Mouse (Mus musculus) olfactory bulb, adult 2 months (tissue): ENCODE measurements around the gene Acbd4. TPM values are rescaled to one million over a fixed set of nuclear protein-coding genes. Genes with fewer than 3 reads are reported as not detected.

Experiments used
- H3K27ac ChIP-seq: fragments of 200-500 bp; 2 replicates; pipeline ENCODE4 v1.5.1; 2012; ENCODE audit warnings: low read depth, low read length; ENCODE audit not compliant: insufficient read depth
- H3K4me1 ChIP-seq: fragments of 200-500 bp; 2 replicates; pipeline ENCODE4 v1.6.1; 2012; ENCODE audit warnings: low read length; ENCODE audit not compliant: control insufficient read depth, insufficient read depth
- H3K4me3 ChIP-seq: fragments of 200-500 bp; 2 replicates; pipeline ENCODE4 v1.5.1; 2012; ENCODE audit warnings: mild to moderate bottlenecking, low read depth, low read length, moderate library complexity; ENCODE audit not compliant: insufficient read depth
- CTCF ChIP-seq: fragments of 200-500 bp; IDR thresholded peaks from 2 replicates; pipeline ENCODE4 v1.5.1; 2012; ENCODE audit warnings: low read depth, mild to moderate bottlenecking, low read length, moderate library complexity; ENCODE audit not compliant: insufficient read depth
- POLR2A ChIP-seq: fragments of 200-500 bp; IDR thresholded peaks from 2 replicates; pipeline ENCODE4 v1.6.1; 2012; ENCODE audit warnings: mild to moderate bottlenecking, low read depth, low read length, moderate library complexity; ENCODE audit not compliant: insufficient read depth
- WGBS: fragments of 180-500 bp; shearing (Covaris S2); methylation state at CpG from one replicate; pipeline ENCODE4 v1.1.7; 2018; 5-methylcytosine and 5-hydroxymethylcytosine counted together
- polyA plus RNA-seq: library from polyadenylated mRNA; stranded (reverse); fragments of >200 nt; gene quantifications from 2 replicates; pipeline ENCODE4 v1.2.4, GENCODE M21; 2012; ENCODE audit warnings: low replicate concordance; ENCODE audit not compliant: missing spikeins, insufficient read depth, insufficient read length

The Acbd4 gene
- polyA plus RNA-seq, 1 experiment: not detected

DNA sequence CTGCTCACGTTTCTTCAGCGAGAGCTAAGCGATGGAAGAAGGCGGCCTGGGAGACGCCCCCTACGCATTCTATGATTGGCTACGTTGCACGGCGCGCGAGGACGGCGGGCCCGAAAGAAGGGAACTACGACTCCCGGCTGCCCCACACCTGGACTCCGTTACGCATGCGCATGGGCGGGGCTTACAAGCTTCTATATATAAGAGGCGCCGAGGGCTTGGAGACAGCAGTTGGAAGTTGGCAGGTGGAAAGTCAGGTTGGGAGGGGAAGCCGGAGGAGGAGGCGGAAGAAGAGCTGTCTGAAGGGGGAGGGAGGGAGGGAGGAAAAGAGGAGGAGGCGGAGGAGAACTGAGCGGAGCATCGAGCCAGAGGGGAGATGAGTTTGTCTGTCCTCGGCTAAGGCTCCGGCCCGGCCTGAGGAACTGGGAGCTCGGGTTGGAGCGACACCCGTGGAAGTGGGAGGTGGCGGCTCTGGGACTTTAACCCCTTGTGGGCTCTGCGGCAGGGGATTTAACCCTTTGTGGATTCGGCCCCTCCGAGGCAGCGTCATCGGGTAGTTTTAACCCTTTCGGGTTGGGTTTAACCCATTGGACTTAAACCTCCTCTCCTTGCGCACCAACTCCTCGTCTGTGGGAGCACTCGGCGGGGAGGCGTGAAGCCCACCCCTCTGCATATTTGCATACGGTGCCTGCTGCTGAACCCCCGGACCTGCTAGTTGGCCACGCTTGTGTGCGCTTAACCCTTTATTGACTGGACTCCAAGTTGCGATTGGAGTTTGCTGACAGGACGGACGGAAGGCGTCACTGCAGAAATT, 14.7 kb downstream of the Acbd4 start, which contains the start of gene Hexim1:
Hexim1 (plus strand) TSS at position 224 of the 811 bp plus-strand sequence.
- under 1% methylated on average over 52 of the region's 53 CpGs for WGBS
- no peak for TF ChIP-seq CTCF
- peak; percentile 97 for TF ChIP-seq POLR2A
- Histone ChIP-seq H3K4me1 (peaks cover 35% of the 10 kb centered on the region), H3K4me3 (peak within 1 kb of the TSS; percentile 99), H3K27ac (peak within 1 kb of the TSS; percentile 100)

DNA sequence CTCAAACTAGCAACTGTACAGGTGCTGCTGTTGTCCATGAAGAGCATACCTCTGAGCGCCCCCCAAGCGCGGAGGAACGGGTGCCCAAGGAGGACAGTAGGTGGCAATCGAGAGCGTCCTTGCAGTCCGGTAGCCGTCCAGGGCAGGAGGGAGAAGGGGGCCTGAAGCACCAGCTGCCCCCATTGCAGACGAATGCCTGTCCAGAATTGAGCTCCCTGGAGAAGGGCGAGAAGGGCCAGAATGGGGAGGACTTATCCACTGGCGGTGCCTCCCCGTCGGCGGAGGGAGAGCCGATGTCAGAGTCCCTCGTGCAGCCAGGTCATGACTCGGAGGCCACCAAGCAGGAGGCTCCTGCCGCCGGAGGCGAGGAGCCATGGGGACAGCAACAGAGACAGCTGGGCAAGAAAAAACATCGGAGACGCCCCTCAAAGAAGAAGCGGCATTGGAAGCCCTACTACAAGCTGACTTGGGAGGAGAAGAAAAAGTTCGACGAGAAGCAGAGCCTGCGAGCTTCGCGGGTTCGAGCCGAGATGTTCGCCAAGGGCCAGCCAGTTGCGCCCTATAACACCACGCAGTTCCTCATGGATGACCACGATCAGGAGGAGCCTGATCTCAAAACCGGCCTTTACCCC, 15.6 kb downstream of the Acbd4 start:
- WGBS: under 1% methylated on average over 35 of the region's 35 CpGs
- TF ChIP-seq POLR2A: no peak
- TF ChIP-seq CTCF: peak; percentile 70; the same call in 1 of the 2 replicates

GRCm38 (mm10) chr11:103117591-103118009, 16.1 kb downstream of the Acbd4 start:
- under 1% methylated on average over 38 of the region's 38 CpGs for WGBS
- 0 out of 2 replicates have a peak, but pooled peaks have one; percentile 2 for TF ChIP-seq CTCF
- TF ChIP-seq POLR2A: no peak
- peaks cover 21% of the 10 kb centered on the region for H3K4me1 ChIP-seq
- peak overlapping the region; percentile 90 for H3K4me3 ChIP-seq
- peak overlapping the region; percentile 43 for H3K27ac ChIP-seq

More for the DNA sequence above, 15.6 kb downstream of the Acbd4 start:
- Histone ChIP-seq H3K4me3 (peak overlapping the region; percentile 90), H3K4me1 (peaks cover 26% of the 10 kb centered on the region), H3K27ac (peak overlapping the region; percentile 43)

DNA sequence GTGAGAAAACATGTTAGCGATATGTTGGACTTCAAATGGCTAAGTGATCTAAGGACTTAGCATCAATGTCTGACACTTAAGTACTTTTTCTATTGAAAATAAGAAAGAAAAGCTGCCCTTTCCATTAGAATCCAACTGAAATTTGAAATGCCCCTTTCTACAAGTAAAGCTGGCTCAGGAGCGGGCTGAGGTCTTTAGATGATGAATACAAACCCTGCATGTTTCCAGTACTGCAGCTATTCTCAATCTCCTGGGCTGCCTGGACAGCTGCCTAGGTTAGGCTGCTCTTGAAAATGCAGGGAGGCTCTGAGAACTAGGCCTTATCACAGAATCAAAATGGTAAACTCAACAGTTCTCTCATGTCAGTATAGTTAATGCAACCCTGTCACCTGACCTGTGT, 17.4 kb downstream of the Acbd4 start:
- no peak overlapping the region for H3K27ac ChIP-seq
- peaks cover 19% of the 10 kb centered on the region for H3K4me1 ChIP-seq
- WGBS: 52% methylated on average over 2 of the region's 2 CpGs
- no peak for TF ChIP-seq POLR2A
- TF ChIP-seq CTCF: no peak
- no peak overlapping the region for H3K4me3 ChIP-seq

DNA sequence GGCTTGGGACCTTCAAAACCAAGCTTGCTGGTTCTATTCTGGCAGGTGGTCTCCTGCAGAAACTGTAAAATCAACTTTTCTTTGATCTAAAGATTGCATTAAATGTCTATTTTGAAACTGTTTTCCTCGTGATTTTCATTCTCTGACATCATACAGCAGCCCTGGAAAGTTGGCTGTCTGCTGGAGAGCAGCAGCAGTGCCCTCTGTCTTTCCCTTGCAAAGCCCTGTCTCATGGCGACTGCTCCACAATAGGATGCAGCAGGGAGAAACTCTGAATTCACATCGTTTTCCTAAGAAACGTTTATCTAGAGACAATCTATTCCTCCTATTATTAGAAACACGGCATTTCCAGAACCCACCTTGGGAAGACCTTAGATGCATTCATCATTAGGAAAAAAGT, 18.1 kb downstream of the Acbd4 start:
- Histone ChIP-seq H3K27ac (no peak overlapping the region), H3K4me3 (no peak overlapping the region), H3K4me1 (peaks cover 19% of the 10 kb centered on the region)
- WGBS: 21% methylated on average over 5 of the region's 5 CpGs
- TF ChIP-seq CTCF (no peak), POLR2A (no peak)

- 42% methylated on average over 5 of the region's 5 CpGs for WGBS
- Histone ChIP-seq H3K4me3 (no peak overlapping the region), H3K27ac (no peak overlapping the region), H3K4me1 (peaks cover 15% of the 10 kb centered on the region)
- TF ChIP-seq POLR2A (no peak), CTCF (no peak)
Measured at GRCm38 (mm10) chr11:103120315-103120714, 18.8 kb downstream of the Acbd4 start.

GRCm38 (mm10) chr11:103131701-103132575, 30.5 kb downstream of the Acbd4 start, which contains the start of gene Hexim2:
Gene Hexim2 (plus strand): TSS chr11:103132429.
- WGBS: under 1% methylated on average over 39 of the region's 39 CpGs
- H3K4me3 ChIP-seq: peak within 1 kb of the TSS; percentile 77
- TF ChIP-seq POLR2A: no peak
- no peak for TF ChIP-seq CTCF
- peaks cover 13% of the 10 kb centered on the region for H3K4me1 ChIP-seq
- peak within 1 kb of the TSS; percentile 97 for H3K27ac ChIP-seq
